Mouse (Mus musculus): ENCODE measurements at regions not wholly inside any gene's neighbourhood (a gene's known extent, or its start where the extent isn't known, plus 50 kb on each side); places are given as distances from the start of the nearest gene placed in this dataset.
"Not testable (repeated sequence)": the region's sequence is repeated elsewhere in the genome, so short reads cannot be mapped to it uniquely, and the experiment has no call there.

DNA sequence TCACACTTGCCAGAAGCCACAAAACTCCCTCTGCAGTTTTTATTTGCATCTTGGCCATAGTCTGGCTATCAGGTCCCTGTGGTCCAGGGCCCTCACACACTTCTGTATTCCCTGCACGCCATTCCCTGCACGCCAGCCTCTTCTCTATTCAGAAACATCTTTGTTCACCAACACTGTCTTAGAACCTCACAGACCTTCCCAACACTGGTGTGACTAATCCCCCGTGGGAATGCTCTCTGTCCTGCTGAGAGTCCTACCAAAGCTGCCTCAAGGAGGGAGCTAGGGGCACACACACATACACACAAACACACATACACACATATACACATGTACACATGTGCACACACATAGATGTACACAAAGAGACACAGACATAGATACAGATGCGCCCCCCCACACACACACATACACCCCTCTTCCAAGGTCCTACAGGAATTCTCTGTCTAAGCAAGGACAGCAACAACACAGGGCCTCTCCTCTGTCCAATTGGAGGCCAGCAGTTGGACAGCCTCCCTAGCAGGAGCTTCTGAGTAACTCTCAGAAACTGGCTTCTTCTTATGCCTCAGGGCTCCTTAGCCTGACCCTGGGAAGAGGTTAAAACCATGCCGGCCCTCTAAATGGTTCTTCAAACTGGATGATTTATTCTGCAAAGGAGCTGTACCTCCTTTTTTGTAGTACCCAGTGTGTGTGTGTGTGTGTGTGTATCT, 179.0 kb upstream of the Afdn start:
- intact Hi-C loops (cut with DNase I): no loop called here
- DNase-seq: no peak

DNA sequence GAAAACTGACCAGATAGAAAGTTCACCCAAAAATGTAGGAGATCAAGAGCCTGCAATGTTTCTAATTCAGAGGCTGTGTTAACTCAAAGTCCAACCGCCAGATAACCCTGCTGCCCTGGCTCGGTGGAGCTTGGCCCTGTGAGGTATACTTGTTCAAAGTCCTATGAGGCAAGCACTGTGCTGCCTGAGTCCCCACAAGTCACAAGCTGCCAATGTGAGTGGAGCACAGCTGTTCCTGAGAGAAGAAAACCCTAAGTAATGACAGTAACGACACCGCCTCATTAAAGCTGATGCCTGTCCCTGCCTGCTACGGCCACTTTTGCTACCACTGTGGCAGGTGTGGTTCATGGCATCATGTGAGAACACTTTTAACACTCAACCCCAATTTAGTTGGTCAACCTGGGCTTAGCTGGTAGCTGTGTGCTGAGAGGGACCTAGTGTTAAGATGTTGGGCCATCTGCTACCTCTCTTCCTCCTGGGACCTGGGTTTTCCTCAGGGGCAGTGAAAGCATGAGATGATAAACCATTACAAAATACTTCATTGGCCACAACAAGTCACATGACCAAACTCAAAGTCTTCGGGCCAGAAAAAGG, 178.2 kb upstream of the Afdn start:
- no peak for DNase-seq
- intact Hi-C loops (cut with DNase I): no loop called here

DNA sequence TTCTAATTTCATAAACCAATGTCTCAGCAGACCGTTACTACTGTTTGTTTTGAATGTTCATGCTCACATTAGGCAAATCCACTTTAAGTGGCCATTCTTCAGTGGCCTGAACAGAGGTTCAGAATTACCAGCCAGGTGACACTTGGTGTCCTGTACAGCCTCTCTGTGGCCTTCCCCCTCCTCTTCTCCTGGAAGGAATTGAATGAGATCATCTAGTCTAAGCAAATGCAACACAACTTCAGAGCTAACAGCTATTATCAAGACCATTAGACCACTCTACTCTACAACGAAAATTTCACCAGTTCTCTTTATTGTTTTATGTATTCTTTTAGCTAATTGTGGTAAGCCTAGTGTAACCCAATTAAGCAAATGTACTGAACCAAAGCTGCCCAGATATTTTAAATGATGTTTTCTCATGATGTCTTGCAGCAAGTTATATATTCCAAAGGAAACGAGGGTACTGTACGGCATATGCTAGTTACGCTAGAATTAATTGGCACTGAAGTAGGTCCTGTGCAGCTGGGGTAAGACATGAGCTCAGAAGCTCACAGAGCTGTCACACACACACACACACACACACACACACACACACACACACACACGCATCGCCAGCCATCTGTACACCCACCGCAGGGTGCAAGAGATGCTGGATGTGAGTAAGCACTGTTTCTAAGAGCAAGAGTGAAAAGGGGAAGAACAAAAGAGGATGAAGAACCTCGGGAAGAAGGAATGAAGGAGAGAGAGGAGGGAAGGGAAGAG, 176.7 kb upstream of the Afdn start:
- intact Hi-C loops (cut with DNase I): no loop called here
- DNase-seq: no peak

DNA sequence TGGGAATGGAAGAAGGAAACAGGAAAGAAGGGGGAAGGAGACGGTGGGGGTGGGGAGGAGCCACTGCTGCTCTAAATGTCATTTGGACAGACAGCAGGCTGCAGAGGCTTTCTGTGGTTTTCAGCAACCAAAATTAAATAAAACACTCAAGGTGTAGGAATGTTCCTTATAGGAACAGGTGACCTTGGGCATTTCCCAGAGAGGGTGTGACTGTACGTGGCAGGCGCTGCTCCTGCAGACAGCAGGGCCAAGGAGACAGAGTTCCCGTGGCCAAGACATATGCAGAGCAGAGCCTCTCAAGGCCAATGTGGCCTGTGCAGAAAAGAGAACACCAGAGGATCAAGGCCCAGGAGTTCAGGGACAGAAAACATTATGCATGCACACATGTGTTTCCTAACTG, 175.9 kb upstream of the Afdn start:
- intact Hi-C loops (cut with DNase I): no loop called here
- DNase-seq: no peak

DNA sequence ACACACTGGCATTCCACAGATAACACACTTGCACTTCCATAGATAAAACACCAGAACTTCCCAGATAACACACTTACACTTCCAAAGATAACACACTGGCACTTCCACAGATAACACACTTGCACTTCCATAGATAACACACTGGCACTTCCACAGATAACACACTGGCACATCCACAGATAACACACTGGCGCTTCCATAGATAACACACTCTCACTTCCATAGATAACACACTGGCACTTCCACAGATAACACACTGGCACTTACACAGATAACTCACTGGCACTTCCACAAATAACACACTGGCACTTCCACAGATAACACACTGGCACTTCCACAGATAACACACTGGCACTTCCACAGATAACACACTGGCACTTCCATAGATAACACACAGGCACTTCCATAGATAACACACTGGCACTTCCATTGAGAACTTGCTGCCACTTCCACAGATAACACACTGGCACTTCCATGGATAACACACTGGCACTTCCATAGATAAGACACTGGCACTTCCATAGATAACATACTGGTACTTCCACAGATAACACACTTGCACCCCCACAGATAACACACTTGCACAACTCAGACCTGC, 170.0 kb upstream of the Afdn start:
- DNase-seq; intact Hi-C loops (cut with DNase I): not testable (repeated sequence)
